Mouse (Mus musculus) right cerebral cortex, postnatal 25 days (tissue): ENCODE data around the gene Mapk9.

Experiments used
- DNase-seq: peaks from one replicate; pipeline ENCODE4 v3.0.0; 2022

Mapk9 gene

DNA sequence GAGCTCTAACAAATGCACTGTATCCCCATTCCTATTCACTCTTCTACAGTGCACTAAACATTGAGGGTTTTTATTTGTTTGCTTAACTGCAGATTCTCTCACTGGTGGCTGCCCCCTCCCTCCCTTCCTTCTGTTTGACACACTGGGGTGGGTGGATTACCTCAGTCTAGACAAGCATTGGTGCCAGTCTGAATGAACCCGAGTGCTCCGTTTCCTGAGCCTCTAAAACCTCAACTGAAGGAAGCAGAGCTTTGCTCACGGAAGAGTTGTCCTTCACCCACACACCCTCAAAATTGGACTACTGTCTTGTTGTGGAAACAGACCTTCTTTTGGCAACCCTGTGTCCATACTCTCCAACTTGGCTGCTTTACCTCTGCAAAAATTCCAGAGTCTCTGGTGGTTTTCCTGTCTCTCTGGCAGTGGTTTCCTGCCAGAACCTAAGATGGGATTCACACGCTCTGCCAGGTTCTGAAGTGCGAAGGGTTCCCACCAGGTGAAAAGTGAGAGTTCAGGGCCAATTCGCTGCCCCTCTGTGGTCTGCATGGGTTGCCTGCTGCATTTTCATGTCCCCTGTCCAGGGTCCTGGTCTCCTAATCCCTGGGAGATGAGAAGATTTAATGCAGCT is 49.5 kb downstream of the Mapk9 start:
- DNase-seq: no peak

DNA sequence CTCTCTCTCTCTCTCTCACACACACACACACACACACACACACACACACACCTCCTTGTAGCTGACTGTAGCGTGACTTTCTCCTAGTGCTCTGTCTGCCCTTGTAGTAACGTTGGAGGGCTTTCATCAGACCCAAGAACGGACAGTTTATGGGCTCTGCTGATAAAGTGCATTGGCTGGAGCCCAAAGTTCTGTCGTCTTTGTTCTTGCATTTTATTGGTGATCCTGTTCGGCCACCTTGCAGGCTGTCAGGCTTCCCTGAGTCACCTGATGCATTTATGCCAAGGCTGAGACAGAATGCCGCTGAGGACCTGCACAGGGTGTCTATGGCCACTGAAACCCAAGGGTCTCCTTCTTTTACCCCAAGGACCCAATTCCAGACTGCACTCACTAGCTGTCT is 53.5 kb downstream of the Mapk9 start:
- DNase-seq: no peak

DNA sequence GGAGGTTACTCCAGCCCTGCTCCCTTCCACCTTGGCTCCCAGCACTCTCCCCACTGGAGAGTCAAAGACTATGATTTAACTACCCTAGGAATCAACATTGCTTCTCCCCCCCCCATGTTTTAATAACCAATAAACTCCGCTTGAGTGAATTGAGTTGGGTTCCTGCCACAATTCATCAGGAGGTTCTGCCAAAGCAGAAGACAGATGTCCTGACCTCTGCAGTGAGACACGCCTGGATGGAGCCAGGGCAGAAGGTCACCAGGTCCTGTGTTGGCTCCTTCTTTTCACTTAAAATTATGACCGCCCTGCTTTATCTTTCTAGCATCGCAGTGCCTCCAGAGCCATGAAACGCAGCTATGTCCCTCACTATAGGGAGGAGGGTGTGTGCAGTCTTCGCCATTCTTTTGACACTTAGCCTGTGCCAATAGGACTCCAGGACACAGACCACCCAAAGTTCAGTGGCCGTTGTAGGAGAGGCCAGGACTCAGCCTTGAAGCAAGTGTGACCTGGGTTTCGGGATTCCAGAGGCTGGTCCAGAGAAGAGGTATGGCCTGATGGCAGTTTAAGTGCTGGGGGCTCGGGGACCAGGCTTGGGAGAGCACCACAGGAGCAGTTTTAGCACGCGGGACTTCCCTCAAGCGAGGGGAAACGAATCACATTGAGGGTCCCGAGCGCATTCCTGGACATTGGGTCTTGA is 54.6 kb downstream of the Mapk9 start:
- no peak for DNase-seq

DNA sequence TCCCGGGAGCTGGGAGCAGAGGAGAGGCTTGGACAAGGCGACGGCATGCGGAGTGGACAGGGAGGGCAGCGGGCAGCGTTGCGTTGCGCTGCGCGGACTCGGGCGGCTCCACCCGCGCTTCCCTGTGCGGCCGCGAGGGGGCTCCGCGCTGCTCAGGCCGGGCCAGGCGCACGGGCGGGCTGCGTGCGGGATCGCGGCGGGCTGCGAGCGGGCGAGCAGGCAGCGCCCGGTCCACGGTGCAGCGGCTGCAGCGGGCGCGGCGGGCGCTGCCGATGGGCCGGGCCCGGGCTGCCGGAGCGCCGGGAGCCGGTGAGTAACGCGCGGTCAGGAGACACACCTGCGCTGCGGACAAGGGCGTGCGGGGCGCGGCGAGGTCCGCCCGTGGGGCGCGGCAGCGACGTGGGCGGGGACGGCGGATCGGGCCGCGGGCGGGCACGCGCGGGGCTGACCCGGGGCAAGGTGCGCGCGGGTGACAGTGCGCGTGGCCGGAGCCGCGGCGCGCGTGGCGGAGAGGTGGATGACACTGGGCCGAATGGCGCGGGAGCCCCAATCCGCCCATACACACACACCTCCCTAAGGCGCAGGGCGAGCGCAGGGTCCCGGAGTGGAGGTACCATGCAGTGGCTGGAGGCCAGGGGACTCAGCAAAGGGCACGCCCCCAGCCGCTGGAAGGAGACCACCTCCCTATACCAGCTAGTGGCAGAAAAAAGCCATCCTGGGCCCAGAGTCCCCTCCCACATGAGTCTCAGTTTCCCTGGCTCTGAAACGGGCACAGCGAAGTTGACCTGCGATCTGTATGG is 55.3 kb downstream of the Mapk9 start, which contains the start of gene Rasgef1c:
Gene Rasgef1c (plus strand): TSS at position 177 of the 800 bp plus-strand sequence.
- peak; percentile 83 for DNase-seq

DNA sequence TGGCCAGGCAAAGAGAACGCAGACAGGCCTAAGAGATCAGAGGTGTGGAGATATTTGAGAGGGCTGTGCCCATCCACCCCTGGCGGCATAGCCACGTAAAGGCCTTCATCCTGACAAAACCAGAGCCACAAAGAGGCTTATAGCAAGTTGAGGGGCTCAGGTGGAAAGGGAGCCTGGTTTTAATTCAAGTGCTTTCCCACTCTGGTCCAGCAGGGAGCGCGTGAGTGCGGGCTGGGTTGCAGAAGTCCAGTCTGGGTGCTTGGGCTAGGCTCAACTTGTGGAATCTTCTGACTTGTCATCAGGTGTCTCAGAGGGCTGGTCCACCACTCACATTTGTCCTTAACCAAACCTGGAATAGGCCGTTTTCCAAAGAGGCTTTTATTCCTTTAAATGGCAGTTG is 56.8 kb downstream of the Mapk9 start:
- peak; percentile 77 for DNase-seq

DNA sequence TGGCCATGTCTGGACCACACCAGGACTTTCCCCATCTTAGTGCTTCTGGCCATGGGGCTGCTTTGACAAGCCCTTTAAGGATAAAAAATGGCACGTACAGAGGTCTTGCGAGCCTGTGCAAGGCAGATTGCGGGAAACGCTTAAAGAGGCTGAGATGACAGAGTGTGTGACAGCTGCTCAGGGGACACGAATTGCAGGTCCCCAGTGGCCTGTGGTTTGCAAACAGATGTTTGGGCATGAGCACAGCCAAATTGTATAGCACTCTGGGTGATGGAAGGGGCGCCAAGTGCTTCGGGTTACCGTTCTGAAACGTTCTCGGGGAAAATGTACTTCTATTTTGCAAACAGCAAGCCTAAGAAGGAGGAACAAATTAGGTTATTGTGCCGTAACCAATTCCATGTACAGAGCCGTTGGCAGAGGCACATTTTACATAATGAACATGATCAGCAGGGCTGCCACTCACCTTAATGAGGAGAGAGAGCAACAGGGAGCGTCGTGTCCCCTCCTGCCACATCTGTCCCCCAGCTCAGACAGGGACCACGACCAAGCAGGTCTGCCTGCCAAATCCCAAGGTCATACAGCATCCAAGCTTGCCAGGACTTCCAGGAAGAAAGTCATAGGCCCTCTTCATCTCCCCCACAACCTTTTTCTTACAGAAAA is 72.1 kb downstream of the Mapk9 start:
- DNase-seq: no peak

DNA sequence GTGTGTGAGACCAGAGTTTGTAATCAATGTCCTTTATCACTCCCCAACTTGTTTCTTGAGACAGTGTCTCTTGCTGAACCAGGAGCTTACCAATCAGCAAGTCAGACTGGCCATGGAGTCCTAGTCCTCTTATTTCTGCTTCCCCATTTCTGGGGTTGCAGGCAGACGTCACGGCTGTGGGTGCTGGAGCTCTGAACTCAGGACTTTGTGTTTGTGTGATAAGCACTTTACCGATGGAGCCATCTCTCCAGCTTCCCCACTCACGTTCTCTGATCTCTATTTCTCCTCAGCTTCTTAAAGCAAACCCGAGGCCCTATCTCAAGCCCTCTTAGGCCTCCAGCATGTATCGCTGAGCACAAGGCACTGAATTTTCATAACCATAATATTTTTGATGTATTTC is 72.8 kb downstream of the Mapk9 start:
- DNase-seq: no peak

DNA sequence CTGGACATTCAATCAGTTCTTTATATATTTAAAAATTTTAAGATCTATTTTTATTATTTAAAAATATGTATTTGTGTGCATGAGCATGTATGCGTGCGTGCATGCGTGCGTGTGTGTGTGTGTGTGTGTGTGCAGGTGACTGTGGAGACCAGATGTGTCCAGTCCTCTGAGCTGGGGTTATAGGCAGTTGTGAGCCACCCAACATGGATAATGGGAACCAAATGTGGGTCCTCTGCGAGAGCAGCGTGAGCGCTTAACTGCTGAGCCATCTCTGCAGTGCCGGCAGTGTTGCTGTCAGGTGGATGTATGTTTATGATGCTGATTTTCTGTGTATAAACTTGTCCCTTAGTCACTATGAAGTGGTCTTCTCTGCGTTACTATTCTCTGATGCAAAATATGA is 77.0 kb downstream of the Mapk9 start:
- DNase-seq: no peak

DNA sequence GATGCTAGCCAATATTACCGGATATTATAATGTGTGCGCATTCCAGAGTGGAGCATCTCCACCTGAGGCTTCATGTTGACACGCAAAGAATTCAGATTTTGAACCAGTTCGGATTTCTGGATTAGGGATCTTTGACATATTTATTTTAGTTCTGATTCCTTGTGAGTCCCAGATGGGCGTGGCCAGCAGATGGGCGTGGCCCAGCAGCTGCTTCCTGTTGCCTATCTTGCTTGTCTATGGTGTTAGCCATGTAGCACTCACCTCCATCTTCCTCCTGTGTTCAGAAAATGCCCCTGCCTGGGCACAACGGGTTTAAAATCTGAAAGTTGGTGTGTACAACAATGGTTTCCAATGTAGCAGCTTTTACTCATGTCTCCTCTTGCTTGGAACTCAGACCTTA is 79.6 kb downstream of the Mapk9 start:
- no peak for DNase-seq

DNA sequence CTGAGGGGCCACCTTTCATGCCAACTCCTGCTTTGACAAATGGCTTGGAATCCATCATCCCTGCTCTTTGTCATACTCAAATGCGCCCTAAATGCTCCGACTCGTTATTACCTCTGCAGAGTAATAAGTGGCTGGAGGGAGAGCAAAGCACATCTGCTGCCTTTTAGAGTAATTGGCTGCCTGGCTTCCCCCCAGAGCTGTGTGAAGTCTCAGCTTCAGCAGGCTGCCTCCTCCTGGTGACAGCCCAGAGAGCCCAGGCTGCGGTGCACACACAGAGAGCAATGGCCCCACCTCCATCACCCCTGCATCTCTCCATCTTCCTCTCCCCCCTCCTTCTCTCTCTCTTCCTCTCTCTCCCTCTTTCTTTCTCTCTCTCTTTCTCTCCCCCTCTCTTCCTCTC is 80.6 kb downstream of the Mapk9 start:
- no peak for DNase-seq

DNA sequence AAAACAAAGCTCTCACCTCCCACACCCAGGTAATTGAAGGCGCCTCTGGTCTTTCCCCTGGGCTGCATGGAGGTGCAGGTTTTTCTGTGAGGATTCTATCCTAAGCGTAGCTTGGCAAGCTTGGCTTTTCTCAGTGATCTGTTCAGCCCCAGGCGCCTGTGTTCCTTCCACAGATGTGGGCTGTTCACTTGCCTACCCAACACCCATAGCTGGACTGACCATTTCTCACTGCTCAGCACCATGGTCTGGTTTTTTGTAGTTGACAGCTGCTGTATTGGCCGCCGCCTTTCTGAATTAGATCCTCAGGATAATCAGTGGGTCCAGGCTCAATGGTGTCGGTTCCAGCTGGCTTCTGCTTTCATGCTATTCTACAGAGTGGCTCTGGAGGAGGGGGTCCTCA is 81.1 kb downstream of the Mapk9 start:
- DNase-seq: no peak

DNA sequence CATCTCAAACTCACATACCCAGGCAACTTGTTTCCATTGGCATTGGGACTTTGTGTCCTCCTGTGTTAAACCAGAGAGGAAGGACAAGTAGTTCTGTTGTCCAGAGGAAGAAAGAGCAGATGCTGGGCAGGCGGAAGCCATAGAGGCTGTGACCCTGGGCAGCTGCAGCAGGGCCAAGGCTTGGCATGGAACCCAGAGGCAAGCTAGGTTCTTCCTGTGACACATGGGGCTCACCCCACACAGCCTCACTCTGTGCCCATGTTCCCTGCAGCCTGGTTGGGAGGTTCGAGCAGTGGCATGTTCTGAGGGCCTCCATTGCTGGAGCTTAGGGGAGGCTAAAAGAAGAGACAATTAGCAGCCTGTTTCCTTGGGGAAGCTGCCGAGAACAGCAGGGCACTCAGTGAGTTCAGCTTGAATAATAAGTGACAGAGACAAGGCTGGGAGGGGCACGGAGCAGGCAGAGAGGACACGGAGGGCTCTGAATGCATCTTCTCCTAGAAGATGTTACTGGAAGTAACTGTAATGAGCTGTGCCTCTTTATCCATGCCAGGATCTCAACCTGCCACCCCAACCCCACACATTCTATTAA is 84.6 kb downstream of the Mapk9 start:
- DNase-seq: no peak

DNA sequence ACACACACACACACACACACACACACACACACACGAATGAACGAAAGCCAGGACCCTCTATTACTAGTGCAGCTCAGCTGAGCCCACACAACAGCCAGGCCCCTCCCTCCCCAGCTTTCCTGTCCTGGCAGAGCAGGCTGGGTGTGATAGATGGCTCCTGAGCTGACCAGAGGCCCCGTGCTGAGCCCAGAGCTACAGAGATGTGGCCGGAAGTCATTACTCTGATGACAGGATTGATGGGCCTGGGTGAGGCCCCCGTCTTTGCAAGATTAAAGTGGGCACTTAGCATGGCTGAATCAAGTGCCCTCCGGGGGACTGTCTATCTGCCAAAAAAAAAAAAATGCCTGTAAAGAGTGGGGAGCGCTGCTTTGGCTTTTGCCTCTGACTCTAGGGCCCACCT is 85.3 kb downstream of the Mapk9 start:
- no peak for DNase-seq

DNA sequence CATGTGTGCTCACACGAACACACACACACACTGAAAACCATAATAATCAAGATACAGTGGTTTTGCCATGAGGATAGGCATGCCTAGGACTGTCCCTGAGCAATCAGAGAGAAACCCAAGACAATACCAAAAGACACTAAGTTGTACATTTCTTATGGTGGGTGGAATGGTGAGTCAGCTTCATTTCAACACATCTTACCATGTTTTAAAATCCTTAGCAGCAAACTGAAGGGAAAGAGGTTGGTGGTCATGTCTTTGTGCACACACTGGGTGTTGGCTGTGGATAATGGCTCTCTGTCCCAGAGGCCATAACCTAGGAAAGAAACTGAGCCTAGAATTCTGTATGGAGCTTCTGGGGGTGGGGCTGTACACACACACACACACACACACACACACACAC is 87.3 kb downstream of the Mapk9 start:
- no peak for DNase-seq

DNA sequence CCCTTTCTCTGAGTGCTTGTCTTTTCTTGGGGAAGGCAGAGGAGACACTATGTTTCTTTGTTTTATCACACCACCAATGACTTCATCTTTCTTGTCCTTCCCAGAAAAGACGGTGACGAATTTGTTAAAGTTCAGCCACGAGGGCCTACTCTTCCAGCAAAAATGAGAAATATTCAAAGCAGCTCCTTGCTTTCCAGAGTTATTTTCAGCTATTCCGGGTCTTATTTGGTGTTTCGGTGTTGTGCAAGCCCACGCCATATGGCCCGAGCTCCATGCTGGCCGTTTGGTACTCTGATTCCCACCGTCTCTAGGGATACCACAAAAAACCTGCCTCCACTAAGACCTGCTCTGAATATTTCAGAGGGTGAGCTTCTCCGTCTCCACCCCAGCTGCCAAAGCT is 87.8 kb downstream of the Mapk9 start:
- DNase-seq: peak; percentile 59
